Mouse (Mus musculus) effector memory CD4-positive, alpha-beta T cell, adult 7 months (primary cell): ENCODE results near the gene Ablim2. TPM values are rescaled to one million over a fixed set of nuclear protein-coding genes. Genes with fewer than 3 reads are reported as not detected.

Source experiments
- polyA plus RNA-seq: library from polyadenylated mRNA; unstranded; fragments of 100-300 nt; shearing (Covaris generic); gene quantifications from one replicate; pipeline ENCODE4 v1.2.1, GENCODE M21; 2017

Ablim2 gene
- polyA plus RNA-seq = 6.0 TPM

DNA sequence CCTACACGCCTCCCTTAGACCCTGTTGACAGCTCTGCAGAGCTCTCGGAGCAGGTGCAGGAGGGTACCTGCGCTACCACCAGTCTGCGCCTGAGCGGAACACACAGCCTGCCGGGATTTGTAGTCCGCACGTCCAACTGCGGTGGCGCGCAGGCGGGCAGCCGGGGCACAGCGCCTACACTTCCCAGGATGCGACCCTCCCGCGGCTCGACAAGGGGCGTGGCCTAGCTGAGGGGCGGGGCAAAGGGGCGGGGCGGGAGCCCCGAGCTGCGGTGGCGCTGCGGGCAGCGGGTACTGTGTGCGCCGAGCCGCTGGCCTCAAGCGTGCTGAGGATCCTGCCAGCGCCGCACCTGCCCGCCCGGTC, at the start of gene Ablim2:
Gene Ablim2 (plus strand): TSS at position 242 of the 363 bp plus-strand sequence.

DNA sequence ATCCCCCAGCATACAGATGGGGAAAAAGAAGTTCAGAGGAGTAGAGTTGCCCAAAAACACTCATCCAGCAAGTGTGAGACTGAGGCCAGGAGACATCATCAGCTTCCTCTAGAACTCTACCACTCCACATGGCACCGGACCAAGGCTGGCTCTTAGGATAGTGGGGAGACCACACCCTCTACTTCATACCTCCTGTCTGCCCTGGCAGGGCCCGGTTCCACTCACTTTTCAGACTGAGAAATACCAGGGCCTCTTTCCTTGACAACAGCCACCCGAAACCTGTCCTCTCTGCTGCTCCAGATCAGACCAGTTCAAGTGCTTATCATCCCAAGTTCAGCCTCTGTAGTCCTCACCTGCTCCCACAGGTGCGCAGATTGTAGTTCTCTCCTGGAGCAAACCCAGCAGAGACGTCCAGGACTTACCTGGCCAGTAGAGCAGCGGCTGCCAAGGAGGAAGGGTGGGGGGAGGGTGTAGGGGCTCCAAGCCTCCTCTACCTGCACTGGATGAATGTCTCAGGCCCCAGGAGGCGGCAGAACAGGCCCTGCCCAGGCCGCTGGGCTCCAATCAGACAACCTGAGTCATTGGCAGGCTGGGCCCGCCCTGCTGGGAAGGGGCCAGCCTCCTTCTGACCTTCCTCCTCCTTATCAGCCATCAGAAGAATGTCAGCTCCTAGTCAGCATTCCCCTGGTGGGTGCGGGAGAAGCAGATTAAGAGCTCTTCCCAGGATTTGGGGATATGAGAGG, 18.0 kb upstream of the Ablim2 start, which contains the start of gene Sh3tc1:
Gene Sh3tc1 (minus strand): TSS at position 452 of the 743 bp plus-strand sequence.

GRCm38 (mm10) chr5:35893093-35893804, 135.6 kb downstream of the Ablim2 start, which contains the start of gene Afap1:
Gene Afap1, plus strand, starts transcription at chr5:35893319.

Other genes with a start within 250 kb of the Ablim2 start
- not detected for gene Cpz, start 232.2 kb upstream of the Ablim2 start, polyA plus RNA-seq
- gene Trmt44, start 182.8 kb upstream of the Ablim2 start, polyA plus RNA-seq = 2.9 TPM
- gene Acox3, start 174.8 kb upstream of the Ablim2 start, polyA plus RNA-seq = 32.6 TPM
- gene Htra3, start 78.1 kb upstream of the Ablim2 start, polyA plus RNA-seq = 0.20 TPM
- 0.22 TPM for gene Sh3tc1, start 17.9 kb upstream of the Ablim2 start, polyA plus RNA-seq
- 5.4 TPM for gene Afap1, start 135.4 kb downstream of the Ablim2 start, polyA plus RNA-seq